Mouse (Mus musculus) kidney, postnatal 4 days (tissue): ENCODE measurements at regions not wholly inside any gene's neighbourhood (a gene's known extent, or its start where the extent isn't known, plus 50 kb on each side); places are given as distances from the start of the nearest gene placed in this dataset.

Experiments used
- DNase-seq, 2 experiments: peaks; one replicate each; pipeline ENCODE4 v3.0.0; 2021; ENCODE audit warnings: mixed read lengths in 2 of 2

GRCm38 (mm10) chr16:20798115-20798514, 63.8 kb upstream of the Thpo start:
- no peak for DNase-seq

- DNase-seq: no peak
Measured at GRCm38 (mm10) chr16:20794721-20795120, 60.4 kb upstream of the Thpo start.
